Mouse (Mus musculus) midbrain, embryonic 11.5 days (tissue): ENCODE data around the gene Pphln1. TPM values are rescaled to one million over a fixed set of nuclear protein-coding genes. Genes with fewer than 3 reads are reported as not detected.
"Not testable (repeated sequence)": the region's sequence is repeated elsewhere in the genome, so short reads cannot be mapped to it uniquely, and the experiment has no call there.

Experiments used
- ATAC-seq: fragments of 200-750 bp; cut with Nextera tagmentation; 2 replicates; pipeline ENCODE4 v1.8.0; 2017; ENCODE audit warnings: moderate TSS enrichment, moderate library complexity; ENCODE audit not compliant: low FRiP score
- DNase-seq: peaks from one replicate; pipeline ENCODE4 v3.0.0; 2015; ENCODE audit warnings: low spot score; ENCODE audit errors: missing footprints
- H3K27ac ChIP-seq: fragments of 300-500 bp; sonication (generic); 2 replicates; pipeline ENCODE4 v1.5.1; 2014; ENCODE audit warnings: low read depth, low read length
- H3K27me3 ChIP-seq: fragments of 300-500 bp; sonication (generic); 2 replicates; pipeline ENCODE4 v1.6.1; 2014; ENCODE audit warnings: mild to moderate bottlenecking, low read length, moderate library complexity, mixed read lengths; ENCODE audit not compliant: control insufficient read depth, insufficient read depth
- H3K36me3 ChIP-seq: fragments of 300-500 bp; sonication (generic); 2 replicates; pipeline ENCODE4 v1.6.1; 2014; ENCODE audit warnings: mild to moderate bottlenecking, low read length, moderate library complexity, mixed read lengths; ENCODE audit not compliant: control insufficient read depth, insufficient read depth
- H3K4me1 ChIP-seq: fragments of 300-500 bp; sonication (generic); 2 replicates; pipeline ENCODE4 v1.6.1; 2014; ENCODE audit warnings: low read length; ENCODE audit not compliant: control insufficient read depth, insufficient read depth
- H3K4me2 ChIP-seq: fragments of 300-500 bp; sonication (generic); 2 replicates; pipeline ENCODE4 v1.6.1; 2014; ENCODE audit warnings: mild to moderate bottlenecking, moderate library complexity
- H3K4me3 ChIP-seq: fragments of 300-500 bp; sonication (generic); 2 replicates; pipeline ENCODE4 v1.5.1; 2014; ENCODE audit warnings: low read depth, low read length
- H3K9ac ChIP-seq: fragments of 300-500 bp; sonication (generic); 2 replicates; pipeline ENCODE4 v1.6.1; 2014; ENCODE audit warnings: low read length
- H3K9me3 ChIP-seq: fragments of 300-500 bp; sonication (generic); 2 replicates; pipeline ENCODE4 v1.6.1; 2016; ENCODE audit warnings: low read length; ENCODE audit not compliant: control insufficient read depth
- WGBS: fragments of 180-500 bp; shearing (Covaris S2); extraction: QIAGEN DNeasy Blood & Tissue Kit; methylation state at CpG from one replicate; pipeline ENCODE4 v1.1.7; 2014; 5-methylcytosine and 5-hydroxymethylcytosine counted together
- polyA plus RNA-seq: library from polyadenylated mRNA; unstranded; fragments of >200 nt; fragmentation: Nextera tagmentation; extraction: Ambion mirVana; gene quantifications from 2 replicates; pipeline ENCODE4 v1.2.1, GENCODE M21; 2014

Pphln1 gene
- polyA plus RNA-seq, result 62.5 and 66.3 TPM in 2 replicates

DNA sequence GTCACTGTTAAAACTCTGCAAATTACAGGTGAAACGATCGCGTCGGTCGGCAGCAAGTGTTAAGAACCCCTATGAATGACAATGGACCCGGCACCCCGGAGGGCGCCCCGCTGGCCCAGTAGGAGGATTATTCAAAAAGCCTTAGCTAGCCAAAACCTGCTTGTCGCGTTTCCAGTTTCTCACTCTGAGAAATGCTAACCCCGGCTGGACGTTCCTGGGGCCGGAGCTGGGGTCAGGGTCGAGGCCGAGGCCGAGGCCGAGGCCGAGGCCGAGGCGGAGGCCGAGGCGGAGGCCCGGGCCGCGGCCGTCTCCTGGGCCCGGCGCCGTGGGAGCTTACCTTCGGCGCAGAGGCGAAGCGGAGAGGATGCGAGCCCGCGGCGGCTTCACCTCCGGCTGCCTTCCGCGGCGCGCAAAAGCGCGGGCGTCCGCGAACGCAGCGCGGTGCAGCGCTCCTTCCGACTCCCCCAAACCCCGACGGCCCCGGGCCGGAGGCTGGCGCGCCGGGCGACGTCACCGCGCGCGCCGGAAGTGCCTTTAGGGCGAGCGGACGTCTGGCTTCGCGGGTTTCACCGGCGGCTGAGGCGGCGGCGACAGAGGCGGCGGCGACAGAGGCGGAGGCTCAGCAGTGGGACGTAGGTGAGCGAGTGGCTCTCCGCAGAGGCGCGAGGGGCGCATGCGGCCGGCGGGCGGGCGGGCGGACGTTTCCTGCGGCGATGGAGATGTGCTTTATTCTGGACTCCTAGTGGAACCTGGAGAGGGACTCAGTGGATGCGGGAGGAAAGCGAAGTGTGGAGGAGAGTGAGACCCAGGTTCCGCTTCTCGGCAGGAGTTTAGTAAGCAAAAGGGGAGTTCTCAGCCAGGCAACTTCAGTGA lies at the start of gene Pphln1, which contains the start of gene Zcrb1:
TSS of gene Pphln1 (plus strand) at position 525 of the 873 bp plus-strand sequence.
TSS of gene Zcrb1 (minus strand) at position 509 of the 873 bp plus-strand sequence.
- H3K9ac ChIP-seq, result peak within 1 kb of the TSS; percentile 93
- ATAC-seq (peak; percentile 96), DNase-seq (peak; percentile 99)
- peaks cover 8% of the 10 kb centered on the region; the same call in 1 of the 2 replicates for H3K36me3 ChIP-seq
- WGBS, result under 1% methylated on average over 99 of the region's 100 CpGs
- no peaks in the 10 kb centered on the region for H3K27me3 ChIP-seq
- no peaks in the 10 kb centered on the region for H3K9me3 ChIP-seq
- H3K27ac ChIP-seq, result peak within 1 kb of the TSS; percentile 81
- H3K4me3 ChIP-seq, result peak within 1 kb of the TSS; percentile 96
- H3K4me1 ChIP-seq, result peaks cover 16% of the 10 kb centered on the region
- H3K4me2 ChIP-seq, result peak within 1 kb of the TSS; percentile 64

DNA sequence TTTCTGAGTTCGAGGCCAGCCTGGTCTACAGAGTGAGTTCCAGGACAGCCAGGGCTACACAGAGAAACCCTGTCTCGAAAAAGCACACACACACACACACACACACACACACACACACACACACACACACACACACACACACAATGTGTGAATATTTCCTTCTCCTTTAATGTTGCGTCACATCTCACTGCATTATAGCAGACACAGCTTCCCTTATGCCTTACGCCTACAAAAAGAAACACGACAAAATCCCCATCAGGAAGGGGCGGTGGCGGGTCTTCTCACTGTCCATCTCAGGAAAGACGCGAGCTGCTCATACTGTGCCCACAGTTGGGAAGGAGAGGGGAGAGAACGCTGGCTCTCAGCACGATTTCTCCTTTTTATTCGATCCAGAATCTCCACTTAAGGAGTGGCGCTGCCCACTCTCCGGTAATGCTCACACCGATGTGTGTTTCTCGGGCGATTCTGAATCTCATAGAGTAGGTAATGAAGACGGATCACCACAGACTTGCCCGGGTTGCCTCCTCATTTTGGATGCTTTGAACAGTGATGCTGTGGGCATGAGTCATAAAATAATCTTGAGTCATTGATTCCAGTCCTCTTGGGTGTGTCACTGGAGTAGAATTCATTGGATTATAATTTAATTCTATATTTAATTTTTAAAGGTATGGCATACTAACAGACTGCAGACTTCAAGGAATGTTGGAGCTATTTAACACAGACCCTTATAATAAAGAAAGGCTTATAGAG lies 39.6 kb upstream of the Pphln1 start:
- WGBS, result 93% methylated on average over 18 of the region's 19 CpGs
- H3K36me3 ChIP-seq, result no peaks in the 10 kb centered on the region
- DNase-seq (no peak), ATAC-seq (no peak)
- no peaks in the 10 kb centered on the region for H3K4me1 ChIP-seq
- H3K4me2 ChIP-seq, result no peak overlapping the region
- H3K27me3 ChIP-seq, result no peaks in the 10 kb centered on the region
- H3K9ac ChIP-seq, result no peak overlapping the region
- H3K9me3 ChIP-seq, result no peaks in the 10 kb centered on the region
- no peak overlapping the region for H3K4me3 ChIP-seq
- H3K27ac ChIP-seq, result no peak overlapping the region

DNA sequence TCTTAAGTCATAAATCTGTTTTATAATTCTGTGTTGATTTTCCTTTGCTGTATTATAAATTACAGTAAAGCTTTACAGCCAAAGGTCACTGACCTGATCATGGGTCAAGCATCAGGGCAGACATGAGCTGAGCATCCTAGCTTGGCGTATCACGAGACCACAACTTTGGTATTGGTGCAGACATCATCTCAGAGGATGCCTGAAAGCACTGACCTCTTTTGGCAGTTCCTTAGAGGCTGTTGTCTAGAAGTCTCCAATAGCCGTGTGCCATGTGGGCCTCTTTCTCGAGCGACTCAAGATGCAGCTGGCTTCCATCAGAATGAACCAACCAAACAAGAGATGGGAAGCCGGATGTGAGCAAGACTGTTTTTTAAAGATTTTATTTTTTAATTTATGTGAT lies 32.6 kb upstream of the Pphln1 start:
- Histone ChIP-seq H3K9ac (no peak overlapping the region), H3K36me3 (no peaks in the 10 kb centered on the region), H3K9me3 (no peaks in the 10 kb centered on the region), H3K4me2 (no peak overlapping the region), H3K4me3 (no peak overlapping the region), H3K4me1 (no peaks in the 10 kb centered on the region), H3K27me3 (no peaks in the 10 kb centered on the region), H3K27ac (no peak overlapping the region)
- DNase-seq (no peak), ATAC-seq (no peak)
- 92% methylated on average over 6 of the region's 6 CpGs for WGBS

DNA sequence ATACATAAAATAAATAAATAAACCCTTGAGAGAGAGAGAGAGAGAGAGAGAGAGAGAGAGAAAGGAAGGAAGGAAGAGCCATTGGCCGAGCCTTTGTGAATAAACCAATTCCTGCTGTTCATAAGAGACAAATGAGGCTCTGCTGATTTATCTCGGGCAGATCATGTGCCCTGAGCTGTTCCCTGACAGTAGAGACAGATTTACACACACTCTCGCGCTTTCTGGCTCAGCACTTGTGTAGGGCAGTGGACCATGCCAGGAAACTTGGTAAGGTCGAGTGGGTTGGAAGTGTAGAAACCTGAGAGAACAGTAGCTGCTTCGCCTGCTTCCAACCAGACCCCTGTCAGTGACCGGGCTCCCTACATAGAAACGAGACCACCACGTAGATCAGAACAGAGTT lies 29.6 kb upstream of the Pphln1 start:
- DNase-seq (no peak), ATAC-seq (no peak)
- WGBS, result 76% methylated on average over 9 of the region's 9 CpGs
- no peak overlapping the region for H3K4me3 ChIP-seq
- H3K4me2 ChIP-seq, result no peak overlapping the region
- H3K36me3 ChIP-seq, result no peaks in the 10 kb centered on the region
- no peaks in the 10 kb centered on the region for H3K4me1 ChIP-seq
- H3K9ac ChIP-seq, result no peak overlapping the region
- no peak overlapping the region for H3K27ac ChIP-seq
- H3K9me3 ChIP-seq, result no peaks in the 10 kb centered on the region
- no peaks in the 10 kb centered on the region for H3K27me3 ChIP-seq

DNA sequence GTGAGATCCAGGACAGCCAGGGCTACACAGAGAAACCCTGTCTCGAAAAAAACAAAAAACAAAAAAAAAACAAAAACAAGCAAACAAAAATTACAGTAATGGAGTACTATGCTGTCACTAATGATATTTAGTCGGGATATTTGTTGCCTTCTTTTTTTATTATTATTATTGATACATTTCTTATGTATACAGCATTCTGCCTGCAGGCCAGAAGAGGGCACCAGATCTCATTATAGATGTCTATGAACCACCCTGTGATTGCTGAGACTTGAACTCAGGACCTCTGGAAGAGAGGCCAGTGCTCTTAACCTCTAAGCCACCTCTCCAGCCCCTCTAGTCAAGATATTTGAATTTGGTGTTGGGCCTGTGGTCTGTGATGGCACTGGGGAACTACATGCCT lies 26.3 kb upstream of the Pphln1 start:
- Histone ChIP-seq H3K27ac (no peak overlapping the region), H3K9me3 (no peaks in the 10 kb centered on the region), H3K4me3 (no peak overlapping the region), H3K27me3 (no peaks in the 10 kb centered on the region), H3K9ac (no peak overlapping the region), H3K4me1 (no peaks in the 10 kb centered on the region), H3K4me2 (no peak overlapping the region), H3K36me3 (no peaks in the 10 kb centered on the region)
- ATAC-seq (no peak), DNase-seq (no peak)
- 93% methylated on average over 2 of the region's 2 CpGs for WGBS

DNA sequence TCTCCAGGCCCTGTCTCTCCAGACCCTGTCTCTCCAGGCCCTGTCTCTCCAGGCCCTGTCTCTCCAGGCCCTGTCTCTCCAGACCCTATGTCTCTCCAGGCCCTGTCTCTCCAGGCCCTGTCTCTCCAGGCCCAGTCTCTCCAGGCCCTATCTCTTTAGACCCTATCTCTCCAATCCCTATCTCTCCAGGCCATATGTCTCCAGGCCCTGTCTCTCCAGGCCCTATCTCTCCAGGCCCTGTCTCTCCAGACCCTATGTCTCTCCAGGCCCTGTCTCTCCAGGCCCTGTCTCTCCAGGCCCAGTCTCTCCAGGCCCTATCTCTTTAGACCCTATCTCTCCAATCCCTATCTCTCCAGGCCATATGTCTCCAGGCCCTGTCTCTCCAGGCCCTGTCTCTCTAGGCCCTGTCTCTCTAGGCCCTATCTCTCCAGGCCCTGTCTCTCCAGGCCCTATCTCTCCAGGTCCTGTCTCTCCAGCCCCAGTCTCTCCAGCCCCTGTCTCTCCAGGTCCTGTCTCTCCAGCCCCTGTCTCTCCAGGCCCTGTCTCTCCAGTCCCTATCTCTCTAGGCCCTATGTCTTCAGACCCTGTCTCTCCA lies 25.5 kb upstream of the Pphln1 start:
- not testable (repeated sequence) for ATAC-seq, H3K9ac ChIP-seq, DNase-seq, H3K36me3 ChIP-seq, H3K27ac ChIP-seq, H3K4me2 ChIP-seq, H3K27me3 ChIP-seq, H3K4me1 ChIP-seq, H3K9me3 ChIP-seq, H3K4me3 ChIP-seq

DNA sequence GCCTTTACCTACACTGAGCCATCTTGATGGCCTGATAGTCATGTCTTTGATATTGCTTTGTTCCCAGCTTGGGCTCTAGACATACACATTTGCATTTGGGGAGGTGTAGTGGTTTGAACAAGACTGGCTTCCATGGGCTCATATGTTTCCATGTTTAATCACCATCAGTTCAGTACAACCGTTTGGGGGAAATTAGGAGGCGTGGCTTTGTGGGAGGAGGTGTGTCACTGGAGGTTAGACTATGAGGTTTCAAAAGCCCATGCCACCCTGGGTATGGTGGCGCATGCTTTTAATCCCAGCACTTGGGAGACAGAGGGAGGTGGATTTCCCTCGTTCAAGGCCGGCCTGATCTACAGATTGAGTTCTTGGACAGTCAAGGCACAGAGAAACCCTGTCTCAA lies 22.5 kb upstream of the Pphln1 start:
- 86% methylated on average over 5 of the region's 5 CpGs for WGBS
- DNase-seq (no peak), ATAC-seq (no peak)
- no peaks in the 10 kb centered on the region for H3K27me3 ChIP-seq
- no peak overlapping the region for H3K4me2 ChIP-seq
- H3K4me1 ChIP-seq, result no peaks in the 10 kb centered on the region
- no peaks in the 10 kb centered on the region for H3K36me3 ChIP-seq
- H3K9ac ChIP-seq, result no peak overlapping the region
- no peaks in the 10 kb centered on the region for H3K9me3 ChIP-seq
- no peak overlapping the region for H3K4me3 ChIP-seq
- no peak overlapping the region for H3K27ac ChIP-seq

DNA sequence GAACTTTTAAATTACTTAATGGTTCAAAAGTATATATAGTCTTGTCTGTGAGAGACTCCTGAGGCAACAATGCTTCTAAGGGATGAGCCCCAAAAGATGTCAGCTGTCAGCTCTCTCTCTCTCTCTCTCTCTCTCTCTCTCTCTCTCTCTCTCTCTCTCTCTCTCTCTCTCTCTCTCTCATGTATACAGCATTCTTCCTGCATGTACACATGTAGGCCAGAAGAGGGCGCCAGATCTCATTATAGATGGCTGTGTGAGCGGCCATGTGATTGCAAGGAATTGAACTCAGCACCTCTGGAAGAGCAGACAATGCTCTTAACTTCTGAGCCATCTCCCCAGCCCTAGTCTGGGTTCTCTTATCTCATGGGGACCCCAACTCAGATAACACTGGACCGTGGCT lies 19.0 kb upstream of the Pphln1 start:
- H3K4me2 ChIP-seq, result no peak overlapping the region
- no peaks in the 10 kb centered on the region for H3K4me1 ChIP-seq
- H3K4me3 ChIP-seq, result no peak overlapping the region
- DNase-seq (no peak), ATAC-seq (no peak)
- no peak overlapping the region for H3K27ac ChIP-seq
- H3K9me3 ChIP-seq, result no peaks in the 10 kb centered on the region
- WGBS, result 83% methylated on average over 3 of the region's 3 CpGs
- no peaks in the 10 kb centered on the region for H3K36me3 ChIP-seq
- no peak overlapping the region for H3K9ac ChIP-seq
- H3K27me3 ChIP-seq, result no peaks in the 10 kb centered on the region

DNA sequence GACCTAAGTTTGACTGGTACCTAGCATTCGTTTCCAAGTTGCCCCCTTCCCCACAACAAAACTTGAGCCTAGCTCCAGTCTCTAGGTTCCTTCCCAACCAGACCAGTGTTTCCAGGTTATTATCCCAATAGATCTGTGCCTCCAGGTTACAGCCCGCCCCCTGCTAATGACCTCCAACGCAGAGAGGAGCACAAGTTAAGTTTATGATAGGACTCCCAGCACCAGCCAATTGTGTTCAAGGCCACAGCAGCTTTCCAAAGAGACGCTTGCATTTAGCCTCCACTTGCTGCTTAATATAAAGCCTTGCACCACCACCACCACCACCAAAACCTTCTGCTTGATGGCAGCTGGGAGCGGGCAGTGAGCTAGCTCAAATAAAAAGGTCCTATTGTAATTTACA lies 16.8 kb upstream of the Pphln1 start:
- WGBS, result 73% methylated on average over 5 of the region's 5 CpGs
- Histone ChIP-seq H3K4me2 (no peak overlapping the region), H3K27ac (no peak overlapping the region), H3K4me1 (no peaks in the 10 kb centered on the region), H3K36me3 (peaks cover 9% of the 10 kb centered on the region), H3K27me3 (no peaks in the 10 kb centered on the region), H3K9ac (no peak overlapping the region), H3K9me3 (no peaks in the 10 kb centered on the region), H3K4me3 (no peak overlapping the region)
- DNase-seq, result no peak
- no peak for ATAC-seq
